Mouse (Mus musculus) brain, embryonic 14.5 days (tissue): ENCODE measurements around the gene Slc16a11.

ENCODE experiments used
- CTCF ChIP-seq: fragments of 200-500 bp; IDR thresholded peaks from 2 replicates; pipeline ENCODE4 v1.5.1; 2012; ENCODE audit warnings: inconsistent platforms, mild to moderate bottlenecking, moderate library complexity, borderline replicate concordance; ENCODE audit not compliant: insufficient read depth, insufficient read length; ENCODE audit errors: extremely low read depth
- POLR2A ChIP-seq: fragments of 200-500 bp; IDR thresholded peaks from 2 replicates; pipeline ENCODE4 v1.6.1; 2012; ENCODE audit warnings: mild to moderate bottlenecking, inconsistent platforms, borderline replicate concordance; ENCODE audit not compliant: poor library complexity, insufficient read depth, insufficient read length, severe bottlenecking; ENCODE audit errors: extremely low read depth

DNA sequence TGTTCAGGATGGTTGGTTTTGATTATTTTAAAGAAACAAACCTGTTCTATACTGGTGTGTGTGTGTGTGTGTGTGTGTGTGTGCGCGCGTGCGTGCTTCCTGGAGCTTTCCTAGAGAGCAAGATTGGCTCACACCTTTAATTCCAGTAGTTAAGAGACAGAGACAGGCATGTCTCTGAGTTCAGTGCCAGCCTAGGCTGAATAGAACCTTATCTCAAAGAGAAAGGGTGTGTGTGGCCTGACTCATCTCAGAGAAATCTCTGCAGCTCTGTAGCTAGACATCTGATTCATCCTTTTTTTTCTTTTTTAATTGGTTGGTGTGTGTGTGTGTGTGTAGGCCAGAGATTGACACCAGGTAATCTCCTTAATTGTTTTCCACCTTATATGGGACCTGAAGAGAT, 46.5 kb downstream of the Slc16a11 start:
- TF ChIP-seq CTCF (no peak), POLR2A (no peak)
